Mouse (Mus musculus) olfactory bulb, adult 2 months (tissue): ENCODE measurements around the gene Zfp239.

Experiments used
- CTCF ChIP-seq: fragments of 200-500 bp; IDR thresholded peaks from 2 replicates; pipeline ENCODE4 v1.5.1; 2012; ENCODE audit warnings: low read depth, mild to moderate bottlenecking, low read length, moderate library complexity; ENCODE audit not compliant: insufficient read depth
- POLR2A ChIP-seq: fragments of 200-500 bp; IDR thresholded peaks from 2 replicates; pipeline ENCODE4 v1.6.1; 2012; ENCODE audit warnings: mild to moderate bottlenecking, low read depth, low read length, moderate library complexity; ENCODE audit not compliant: insufficient read depth

DNA sequence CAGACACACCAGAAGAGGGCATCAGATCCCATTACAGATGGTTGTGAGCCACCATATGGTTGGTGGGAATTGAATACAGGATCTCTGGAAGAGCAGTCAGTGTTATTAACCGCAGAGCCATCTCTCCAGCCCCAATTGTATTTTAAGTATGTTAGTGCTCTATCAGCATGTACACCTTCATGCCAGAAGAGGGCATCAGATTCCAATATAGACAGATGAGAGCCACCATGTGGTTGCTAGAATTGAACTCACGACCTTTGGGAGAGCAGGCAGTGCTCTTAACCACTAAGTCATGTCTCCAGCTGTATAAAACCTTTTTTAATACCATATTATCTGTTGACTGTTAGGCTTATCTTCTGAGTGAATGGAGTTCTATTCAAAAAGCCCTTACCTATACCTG lies 10.2 kb upstream of the Zfp239 start:
- TF ChIP-seq CTCF (no peak), POLR2A (no peak)
